Mouse (Mus musculus): Measurements from ENCODE around the gene Fut9. TPM values are rescaled to one million over a fixed set of nuclear protein-coding genes. Genes with fewer than 3 reads are reported as not detected.

Fut9 gene
- polyA plus RNA-seq, 1 experiment, result 0.20 TPM

GRCm38 (mm10) chr4:25684976-25685375 lies 115.1 kb downstream of the Fut9 start:
- Histone ChIP-seq H3K27ac (ENCODE audit: control insufficient read depth, insufficient read depth, low read depth, low read length, poor library complexity) (no peak overlapping the region), H3K4me3 (replicated peaks; ENCODE audit: control insufficient read depth, low read depth, low read length) (no peak overlapping the region), H3K4me1 (ENCODE audit: control insufficient read depth, insufficient read depth, low read length) (no peaks in the 10 kb centered on the region)
- TF ChIP-seq CTCF (IDR thresholded peaks at IDR 0.05; ENCODE audit: control insufficient read depth, insufficient read depth, low read length) (no peak), POLR2A (IDR thresholded peaks at IDR 0.05; ENCODE audit: borderline replicate concordance, control insufficient read depth, low read depth, low read length) (no peak)
- whole genome bisulfite sequencing, result 75% methylated on average over 3 of the region's 3 CpGs

- 81% methylated on average over 1 of the region's 1 CpGs for WGBS
Measured at GRCm38 (mm10) chr4:25664196-25664595, 135.8 kb downstream of the Fut9 start.

GRCm38 (mm10) chr4:25661204-25661727 lies 138.8 kb downstream of the Fut9 start:
- WGBS, result 69% methylated on average over 3 of the region's 3 CpGs
- TF ChIP-seq CTCF (IDR thresholded peaks at IDR 0.05; ENCODE audit: control insufficient read depth, insufficient read depth, low read length) (no peak), POLR2A (IDR thresholded peaks at IDR 0.05; ENCODE audit: borderline replicate concordance, control insufficient read depth, low read depth, low read length) (no peak)
- Histone ChIP-seq H3K4me1 (ENCODE audit: control insufficient read depth, insufficient read depth, low read length) (no peaks in the 10 kb centered on the region), H3K4me3 (replicated peaks; ENCODE audit: control insufficient read depth, low read depth, low read length) (no peak overlapping the region), H3K27ac (ENCODE audit: control insufficient read depth, insufficient read depth, low read depth, low read length, poor library complexity) (no peak overlapping the region)

More at GRCm38 (mm10) chr4:25664196-25664595, 135.8 kb downstream of the Fut9 start:
- Histone ChIP-seq H3K27ac (ENCODE audit: control insufficient read depth, insufficient read depth, low read depth, low read length, poor library complexity) (no peak overlapping the region), H3K4me3 (replicated peaks; ENCODE audit: control insufficient read depth, low read depth, low read length) (no peak overlapping the region), H3K4me1 (ENCODE audit: control insufficient read depth, insufficient read depth, low read length) (no peaks in the 10 kb centered on the region)
- TF ChIP-seq POLR2A (IDR thresholded peaks at IDR 0.05; ENCODE audit: borderline replicate concordance, control insufficient read depth, low read depth, low read length) (no peak), CTCF (IDR thresholded peaks at IDR 0.05; ENCODE audit: control insufficient read depth, insufficient read depth, low read length) (no peak)

GRCm38 (mm10) chr4:25658792-25659191 lies 141.3 kb downstream of the Fut9 start:
- Histone ChIP-seq H3K4me3 (replicated peaks; ENCODE audit: control insufficient read depth, low read depth, low read length) (no peak overlapping the region), H3K4me1 (ENCODE audit: control insufficient read depth, insufficient read depth, low read length) (no peaks in the 10 kb centered on the region), H3K27ac (ENCODE audit: control insufficient read depth, insufficient read depth, low read depth, low read length, poor library complexity) (no peak overlapping the region)
- 78% methylated on average over 3 of the region's 3 CpGs for WGBS
- TF ChIP-seq POLR2A (IDR thresholded peaks at IDR 0.05; ENCODE audit: borderline replicate concordance, control insufficient read depth, low read depth, low read length) (no peak), CTCF (IDR thresholded peaks at IDR 0.05; ENCODE audit: control insufficient read depth, insufficient read depth, low read length) (no peak)

- 84% methylated on average over 3 of the region's 3 CpGs for WGBS
- no peak overlapping the region for H3K4me3 ChIP-seq (replicated peaks; ENCODE audit: control insufficient read depth, low read depth, low read length)
- no peak overlapping the region for H3K27ac ChIP-seq (ENCODE audit: control insufficient read depth, insufficient read depth, low read depth, low read length, poor library complexity)
- TF ChIP-seq CTCF (IDR thresholded peaks at IDR 0.05; ENCODE audit: control insufficient read depth, insufficient read depth, low read length), result no peak
- TF ChIP-seq POLR2A (IDR thresholded peaks at IDR 0.05; ENCODE audit: borderline replicate concordance, control insufficient read depth, low read depth, low read length), result no peak
- no peaks in the 10 kb centered on the region for H3K4me1 ChIP-seq (ENCODE audit: control insufficient read depth, insufficient read depth, low read length)
Measured at GRCm38 (mm10) chr4:25651902-25652301, 148.1 kb downstream of the Fut9 start.

GRCm38 (mm10) chr4:25648107-25648506 lies 151.9 kb downstream of the Fut9 start:
- WGBS, result 82% methylated on average over 2 of the region's 2 CpGs
- Histone ChIP-seq H3K4me1 (ENCODE audit: control insufficient read depth, insufficient read depth, low read length) (no peaks in the 10 kb centered on the region), H3K4me3 (replicated peaks; ENCODE audit: control insufficient read depth, low read depth, low read length) (no peak overlapping the region), H3K27ac (ENCODE audit: control insufficient read depth, insufficient read depth, low read depth, low read length, poor library complexity) (no peak overlapping the region)
- TF ChIP-seq POLR2A (IDR thresholded peaks at IDR 0.05; ENCODE audit: borderline replicate concordance, control insufficient read depth, low read depth, low read length) (no peak), CTCF (IDR thresholded peaks at IDR 0.05; ENCODE audit: control insufficient read depth, insufficient read depth, low read length) (no peak)

- H3K27ac ChIP-seq (ENCODE audit: control insufficient read depth, insufficient read depth, low read depth, low read length, poor library complexity), result no peak overlapping the region
- no peak for TF ChIP-seq POLR2A (IDR thresholded peaks at IDR 0.05; ENCODE audit: borderline replicate concordance, control insufficient read depth, low read depth, low read length)
- no peak for TF ChIP-seq CTCF (IDR thresholded peaks at IDR 0.05; ENCODE audit: control insufficient read depth, insufficient read depth, low read length)
- no peak overlapping the region for H3K4me3 ChIP-seq (replicated peaks; ENCODE audit: control insufficient read depth, low read depth, low read length)
- 44% methylated on average over 1 of the region's 1 CpGs for WGBS
- no peaks in the 10 kb centered on the region for H3K4me1 ChIP-seq (ENCODE audit: control insufficient read depth, insufficient read depth, low read length)
Measured at GRCm38 (mm10) chr4:25647593-25647992, 152.5 kb downstream of the Fut9 start.

- 57% methylated on average over 2 of the region's 2 CpGs for WGBS
- Histone ChIP-seq H3K4me3 (replicated peaks; ENCODE audit: control insufficient read depth, low read depth, low read length) (no peak overlapping the region), H3K4me1 (ENCODE audit: control insufficient read depth, insufficient read depth, low read length) (no peaks in the 10 kb centered on the region), H3K27ac (ENCODE audit: control insufficient read depth, insufficient read depth, low read depth, low read length, poor library complexity) (no peak overlapping the region)
- TF ChIP-seq CTCF (IDR thresholded peaks at IDR 0.05; ENCODE audit: control insufficient read depth, insufficient read depth, low read length) (no peak), POLR2A (IDR thresholded peaks at IDR 0.05; ENCODE audit: borderline replicate concordance, control insufficient read depth, low read depth, low read length) (no peak)
Measured at GRCm38 (mm10) chr4:25645580-25645979, 154.5 kb downstream of the Fut9 start.

GRCm38 (mm10) chr4:25641993-25642392 lies 158.1 kb downstream of the Fut9 start:
- no peak for TF ChIP-seq CTCF (IDR thresholded peaks at IDR 0.05; ENCODE audit: control insufficient read depth, insufficient read depth, low read length)
- no peak for TF ChIP-seq POLR2A (IDR thresholded peaks at IDR 0.05; ENCODE audit: borderline replicate concordance, control insufficient read depth, low read depth, low read length)
- WGBS, result 76% methylated on average over 4 of the region's 4 CpGs

More at GRCm38 (mm10) chr4:25641993-25642392, 158.1 kb downstream of the Fut9 start:
- H3K4me3 ChIP-seq (replicated peaks; ENCODE audit: control insufficient read depth, low read depth, low read length), result no peak overlapping the region
- H3K4me1 ChIP-seq (ENCODE audit: control insufficient read depth, insufficient read depth, low read length), result no peaks in the 10 kb centered on the region
- H3K27ac ChIP-seq (ENCODE audit: control insufficient read depth, insufficient read depth, low read depth, low read length, poor library complexity), result no peak overlapping the region
